Mouse (Mus musculus) MEL-GATA-1-ER (cell line): ENCODE data around the gene Pagr1b.

Experiments
- DNase-seq: peaks from one replicate; pipeline ENCODE4 v3.0.0-alpha.2; 2012; ENCODE audit warnings: low read depth; ENCODE audit errors: extremely low read depth

The Pagr1b gene

DNA sequence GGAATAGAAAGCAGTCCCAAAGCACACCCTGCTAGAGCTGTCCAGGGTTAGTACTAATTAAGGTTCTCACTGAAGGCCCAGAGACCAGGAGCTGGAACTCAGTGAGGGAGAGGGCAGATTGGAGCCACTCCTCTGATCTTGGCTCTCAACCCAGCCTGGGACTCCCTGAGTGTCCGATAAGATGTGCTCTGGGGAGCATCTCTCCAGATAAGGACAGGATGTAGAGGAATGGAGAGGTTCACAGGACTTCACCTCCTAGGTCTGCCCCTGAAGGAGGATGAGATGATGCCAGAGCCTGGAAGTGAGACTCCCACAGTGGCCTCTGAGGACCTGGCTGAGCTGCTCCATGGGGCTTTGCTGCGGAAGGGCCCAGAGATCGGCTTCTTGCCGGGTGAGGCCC lies 64.5 kb downstream of the Pagr1b start:
- no peak for DNase-seq
